Mouse (Mus musculus) gastrocnemius, adult 2 months (tissue): ENCODE measurements around the gene Ets1. TPM values are rescaled to one million over a fixed set of nuclear protein-coding genes. Genes with fewer than 3 reads are reported as not detected.
A peak's percentile ranks its signal among the peaks of the same experiment; 100 is the strongest.

ENCODE experiments used
- DNase-seq: peaks from one replicate; pipeline ENCODE4 v3.0.0; 2022
- H3K27ac ChIP-seq: fragments of 200-600 bp; 2 replicates; pipeline ENCODE4 v1.8.1; 2022; ENCODE audit warnings: mild to moderate bottlenecking
- H3K4me3 ChIP-seq: fragments of 200-600 bp; 2 replicates; pipeline ENCODE4 v1.8.1; 2022; ENCODE audit warnings: mild to moderate bottlenecking, moderate library complexity
- CTCF ChIP-seq: fragments of 200-600 bp; IDR thresholded peaks from 2 replicates; pipeline ENCODE4 v1.8.1; 2022; ENCODE audit warnings: antibody characterized with exemption, mild to moderate bottlenecking, moderate library complexity
- intact Hi-C: fragments of 180-260 bp; cut with DNase I; formaldehyde crosslinking; loops from one replicate; pipeline ENCODE4 v1.15.1; 2025
- total RNA-seq, 2 experiments: library from RNA; stranded (reverse); gene quantifications; 2 replicates each; pipeline ENCODE4 v1.2.3; 2021

Ets1 gene
- total RNA-seq, 2 experiments from 2014 or later: 11.6 to 11.7 TPM

DNA sequence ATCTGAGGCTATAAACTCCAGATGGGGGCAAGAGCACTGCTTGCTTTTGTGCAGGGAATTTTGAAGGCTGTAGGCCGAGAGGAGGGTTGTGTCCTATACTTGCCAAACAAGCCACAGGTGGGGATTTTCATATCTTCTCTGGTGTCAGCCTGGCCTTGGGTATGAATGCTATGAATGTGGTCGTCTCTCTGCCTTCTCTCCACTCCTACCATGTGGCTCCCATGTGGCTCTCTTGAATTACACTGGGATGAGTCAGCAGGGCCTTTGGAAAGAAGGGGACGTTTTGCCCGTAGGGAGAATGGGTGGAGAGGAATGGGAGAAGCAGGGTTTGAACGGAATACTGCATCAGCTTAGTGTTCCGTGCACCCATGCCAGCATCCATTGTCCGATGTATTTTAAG lies 78.5 kb downstream of the Ets1 start:
- DNase-seq: no peak
- TF ChIP-seq CTCF: no peak
- peak overlapping the region; percentile 73 for H3K27ac ChIP-seq
- intact Hi-C loops: no loop called here
- H3K4me3 ChIP-seq: peak overlapping the region; percentile 7; the same call in 1 of the 2 replicates

DNA sequence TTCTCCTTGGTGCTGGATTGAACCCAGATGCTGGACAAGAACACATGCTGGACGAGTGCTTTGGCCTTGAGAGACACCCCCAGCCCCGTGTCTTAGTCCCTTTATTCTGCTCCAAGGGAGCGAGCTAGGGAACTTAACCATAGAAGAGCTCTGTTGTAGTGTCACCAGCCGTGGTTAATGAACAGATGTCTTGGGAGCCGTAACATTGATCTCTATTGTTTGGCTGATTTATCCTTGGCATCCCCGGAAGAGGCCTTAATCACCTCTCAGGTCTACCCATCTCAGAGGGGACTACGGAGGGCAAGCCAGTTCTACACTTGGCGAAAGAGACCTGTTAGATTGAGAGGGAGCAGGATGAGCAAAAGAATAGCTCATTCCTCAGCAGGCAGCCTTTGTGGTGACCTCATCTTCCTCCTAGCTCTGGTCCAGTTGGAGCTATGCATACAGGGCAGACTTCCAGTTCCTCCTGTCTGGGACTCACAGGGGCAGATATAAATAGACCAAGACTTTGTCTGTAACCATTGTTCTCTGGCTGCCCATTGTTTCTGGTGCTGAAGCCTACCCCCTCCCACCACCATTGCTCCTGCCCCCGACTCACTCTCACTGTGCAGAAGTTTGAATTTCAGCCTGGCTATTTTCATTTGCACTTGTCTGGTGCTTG lies 79.9 kb downstream of the Ets1 start:
- peak overlapping the region; percentile 39 for H3K4me3 ChIP-seq
- no peak for TF ChIP-seq CTCF
- peak overlapping the region; percentile 73 for H3K27ac ChIP-seq
- peak; percentile 70 for DNase-seq
- intact Hi-C loops: no loop called here

DNA sequence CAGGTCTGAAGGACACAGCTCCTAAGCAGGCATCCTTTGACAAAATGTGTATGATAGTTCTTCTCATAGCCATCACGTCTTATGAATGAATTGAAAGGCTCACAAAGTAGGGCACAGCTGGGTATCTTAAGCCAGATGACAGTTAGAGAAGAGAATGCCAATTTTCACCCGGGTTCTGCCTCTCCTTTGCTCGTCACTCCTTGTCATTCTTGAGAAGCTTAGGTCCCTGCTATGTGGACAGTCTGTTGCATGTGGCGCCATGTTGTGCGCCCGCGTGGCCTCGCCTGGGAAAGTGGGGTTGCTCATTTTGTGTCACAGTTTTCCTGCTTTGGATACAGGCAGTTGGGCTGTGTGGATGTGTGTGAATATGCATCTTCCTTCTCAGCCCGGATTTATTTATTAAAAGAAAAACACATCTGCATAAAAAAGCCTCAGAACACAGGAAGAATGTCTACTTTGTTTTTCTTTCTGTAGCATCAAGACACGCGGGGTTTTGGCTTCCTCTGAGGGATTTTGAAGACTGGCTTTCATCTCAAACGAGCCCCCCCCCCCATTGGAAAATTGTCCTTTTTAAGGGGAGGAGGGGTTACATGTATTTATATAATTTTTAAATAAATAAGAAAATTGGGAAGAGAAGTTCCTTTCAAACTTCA lies 81.4 kb downstream of the Ets1 start:
- TF ChIP-seq CTCF: no peak
- intact Hi-C loops: no loop called here
- no peak for DNase-seq
- Histone ChIP-seq H3K4me3 (no peak overlapping the region; the same call in 1 of the 2 replicates), H3K27ac (peak overlapping the region; percentile 73)

DNA sequence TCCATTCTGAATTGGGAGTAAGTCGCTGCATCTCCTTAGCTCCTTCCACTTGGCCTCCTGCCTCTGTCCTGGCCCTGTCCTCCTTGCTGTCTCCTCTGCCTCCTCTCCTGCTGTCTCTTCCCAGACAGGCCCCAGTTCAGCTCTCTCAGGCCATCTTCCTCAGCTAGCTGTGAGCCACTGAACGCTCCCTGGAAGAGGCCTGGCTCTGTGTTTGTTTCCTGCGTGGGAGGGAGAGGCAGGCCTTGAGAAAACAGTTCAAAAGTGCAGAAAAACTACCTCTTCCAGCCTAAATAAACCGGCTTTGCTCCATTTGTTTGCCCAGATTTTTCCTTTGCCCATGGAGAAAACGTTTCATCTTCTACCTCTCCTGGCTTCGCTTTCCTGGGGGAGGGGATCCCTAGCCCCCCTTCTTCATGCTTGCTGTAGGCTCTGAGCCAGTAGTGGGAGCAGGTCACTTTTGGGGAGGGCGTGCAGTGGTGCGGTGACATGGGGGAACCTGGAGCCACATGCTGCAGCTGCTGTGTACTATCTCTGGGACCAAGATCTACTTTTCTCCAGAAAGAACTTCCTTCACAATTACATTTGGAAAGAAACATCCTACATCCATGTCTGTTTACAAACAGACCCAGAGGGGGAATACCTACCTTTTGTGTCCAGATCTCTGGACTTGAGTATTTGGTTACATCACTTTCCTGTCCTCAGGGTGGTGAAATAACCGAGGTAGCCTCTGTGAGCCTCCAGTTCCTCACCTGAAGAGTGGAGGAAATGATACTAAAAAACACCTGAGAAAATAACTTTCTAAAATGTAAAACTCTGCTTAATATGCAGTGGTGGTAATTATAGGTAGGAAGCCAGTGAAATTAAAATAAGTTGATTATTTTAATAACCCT lies 82.2 kb downstream of the Ets1 start:
- TF ChIP-seq CTCF: no peak
- no peak for DNase-seq
- intact Hi-C loops: no loop called here
- Histone ChIP-seq H3K27ac (peak overlapping the region; percentile 73), H3K4me3 (peak overlapping the region; percentile 22; the same call in 1 of the 2 replicates)

DNA sequence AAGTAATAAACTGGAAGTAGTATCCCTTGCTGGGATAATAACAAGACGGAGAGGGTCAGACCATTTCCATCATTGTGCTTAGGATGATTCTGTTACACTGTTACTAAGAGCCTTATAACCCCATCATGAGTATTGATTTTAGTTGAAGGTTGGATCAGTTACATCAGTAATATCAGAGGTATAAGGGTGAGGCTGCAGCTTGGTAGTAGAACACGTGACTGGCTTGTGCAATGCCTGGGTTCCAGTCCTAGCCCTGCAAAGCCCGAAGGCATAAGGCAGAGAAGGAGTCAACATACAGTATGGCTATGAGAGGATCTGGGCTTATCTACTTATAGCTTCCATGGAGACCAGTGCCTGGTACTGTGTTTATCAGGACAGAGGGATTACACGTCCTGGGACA lies 82.8 kb downstream of the Ets1 start:
- no peak for TF ChIP-seq CTCF
- peak overlapping the region; percentile 73 for H3K27ac ChIP-seq
- DNase-seq: no peak
- intact Hi-C loops: no loop called here
- no peak overlapping the region for H3K4me3 ChIP-seq

DNA sequence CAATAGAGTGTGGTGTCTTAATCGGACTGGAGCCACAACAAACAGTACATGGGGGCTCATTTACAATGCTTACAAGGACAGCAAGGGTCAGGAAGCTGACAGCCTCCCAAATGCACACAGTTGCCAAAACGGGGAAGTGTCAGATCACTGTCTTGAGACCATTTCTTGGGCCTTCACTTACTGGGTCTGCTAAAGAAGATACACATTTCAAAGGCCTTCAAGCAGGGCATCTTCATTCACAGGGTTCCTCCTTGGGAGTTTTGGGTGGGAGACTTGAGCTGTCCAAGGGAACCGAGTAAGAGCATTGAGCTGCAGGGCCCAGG lies 83.9 kb downstream of the Ets1 start:
- intact Hi-C loops: no loop called here
- no peak for TF ChIP-seq CTCF
- no peak for DNase-seq
- Histone ChIP-seq H3K27ac (peak overlapping the region; percentile 70), H3K4me3 (peak overlapping the region; percentile 50)

DNA sequence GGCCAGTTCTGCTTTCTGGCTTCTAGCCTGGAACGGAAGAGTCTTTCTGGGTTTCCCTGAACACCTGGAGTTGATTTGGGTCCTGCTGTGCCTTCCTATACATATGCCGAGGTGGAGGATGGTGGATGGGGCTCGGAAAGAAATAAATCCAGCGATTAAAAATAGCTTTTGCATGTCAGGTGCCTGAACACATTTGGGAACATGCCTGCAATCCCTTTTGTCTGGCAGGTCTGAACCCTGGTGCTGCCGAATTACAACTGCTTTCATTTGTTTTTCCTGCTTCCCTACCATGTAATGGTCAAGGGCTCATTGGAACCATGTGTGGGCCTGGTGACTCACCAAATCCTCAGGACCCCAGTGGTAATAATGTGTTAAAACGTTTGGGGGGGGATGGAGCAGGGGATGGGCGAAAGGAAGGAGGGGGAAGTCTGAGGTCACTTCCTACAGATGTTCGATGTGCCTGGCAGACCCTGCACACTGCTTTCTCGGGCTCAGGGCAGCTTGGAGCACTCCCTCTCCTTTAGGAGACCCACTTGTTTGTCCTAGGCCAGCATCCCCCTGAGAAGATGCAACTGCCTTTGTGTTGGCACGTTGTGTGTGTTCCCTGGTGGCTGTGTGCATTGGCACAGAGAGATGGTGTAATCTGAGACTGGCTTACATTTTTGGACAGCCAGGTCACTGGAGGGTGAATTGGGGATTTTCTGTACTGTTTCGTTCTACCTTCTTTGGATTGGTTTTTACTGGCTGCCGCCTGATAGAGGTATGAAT lies 84.4 kb downstream of the Ets1 start:
- no peak for TF ChIP-seq CTCF
- Histone ChIP-seq H3K4me3 (peak overlapping the region; percentile 50), H3K27ac (peak overlapping the region; percentile 70)
- peak; percentile 34 for DNase-seq
- intact Hi-C loops: no loop called here

DNA sequence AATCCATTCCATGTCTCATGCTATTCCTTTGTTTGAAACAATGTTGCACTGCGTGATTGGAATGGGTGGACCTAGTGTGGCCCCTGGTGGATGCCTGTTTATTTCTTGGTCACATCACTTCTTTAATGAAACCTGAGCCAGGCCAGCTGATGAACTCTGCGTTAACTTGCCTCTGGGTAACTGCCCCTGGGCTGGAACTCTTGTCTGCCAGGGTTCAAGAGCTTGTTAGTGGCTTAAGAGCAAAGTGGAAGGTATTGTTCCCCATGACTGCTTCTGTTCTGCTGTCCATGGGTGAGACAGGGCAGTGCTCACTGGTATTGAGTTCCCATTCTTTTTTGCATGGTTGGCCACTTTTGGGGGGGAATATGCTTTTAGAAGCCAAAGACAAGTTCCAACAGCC lies 85.1 kb downstream of the Ets1 start:
- intact Hi-C loops: no loop called here
- no peak for DNase-seq

DNA sequence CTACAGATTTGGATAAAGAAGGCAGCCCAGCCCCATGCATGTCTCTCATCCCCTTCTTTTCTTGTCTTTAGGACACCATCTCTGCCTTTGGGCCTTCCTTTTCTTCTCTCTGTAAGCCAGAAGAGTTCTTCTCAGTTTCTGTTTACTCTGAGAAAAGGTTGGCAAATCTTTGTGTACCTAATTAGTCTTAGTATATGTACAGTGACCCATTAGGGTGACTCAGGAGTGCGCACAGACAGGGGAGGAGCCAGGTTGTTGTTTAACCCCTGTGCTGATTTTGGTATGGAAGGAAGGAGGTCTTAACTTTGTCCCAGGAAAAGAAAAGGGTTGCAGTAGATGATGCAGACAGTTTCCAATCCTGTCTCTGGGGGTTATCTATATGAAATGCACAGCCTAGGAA lies 86.2 kb downstream of the Ets1 start:
- H3K27ac ChIP-seq: peak overlapping the region; percentile 35
- no peak overlapping the region for H3K4me3 ChIP-seq
- intact Hi-C loops: no loop called here
- no peak for TF ChIP-seq CTCF
- DNase-seq: no peak

More for the DNA sequence above, 85.1 kb downstream of the Ets1 start:
- Histone ChIP-seq H3K4me3 (peak overlapping the region; percentile 38), H3K27ac (peak overlapping the region; percentile 70)
- TF ChIP-seq CTCF: peak; percentile 5; the same call in 1 of the 2 replicates

DNA sequence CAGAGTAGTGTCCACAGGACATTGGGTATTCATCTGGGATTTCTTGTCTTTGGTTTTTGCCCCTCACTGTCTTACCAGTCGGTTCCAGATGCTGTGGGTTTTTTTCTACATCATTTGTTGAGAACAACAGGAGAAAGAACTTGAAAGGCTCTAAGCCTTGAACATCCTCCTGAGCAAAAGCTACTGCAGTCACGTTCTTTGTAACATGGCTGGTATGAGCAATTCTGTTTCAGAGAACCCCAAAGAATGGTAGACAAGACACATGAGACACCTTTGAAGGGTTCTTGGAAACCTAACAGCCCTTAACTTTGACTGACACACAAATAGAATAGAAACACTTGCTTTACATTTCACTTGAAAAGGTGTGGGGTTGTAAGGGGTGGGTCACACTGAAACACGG lies 86.9 kb downstream of the Ets1 start:
- no peak overlapping the region for H3K27ac ChIP-seq
- TF ChIP-seq CTCF: no peak
- intact Hi-C loops: no loop called here
- DNase-seq: no peak
- H3K4me3 ChIP-seq: no peak overlapping the region

DNA sequence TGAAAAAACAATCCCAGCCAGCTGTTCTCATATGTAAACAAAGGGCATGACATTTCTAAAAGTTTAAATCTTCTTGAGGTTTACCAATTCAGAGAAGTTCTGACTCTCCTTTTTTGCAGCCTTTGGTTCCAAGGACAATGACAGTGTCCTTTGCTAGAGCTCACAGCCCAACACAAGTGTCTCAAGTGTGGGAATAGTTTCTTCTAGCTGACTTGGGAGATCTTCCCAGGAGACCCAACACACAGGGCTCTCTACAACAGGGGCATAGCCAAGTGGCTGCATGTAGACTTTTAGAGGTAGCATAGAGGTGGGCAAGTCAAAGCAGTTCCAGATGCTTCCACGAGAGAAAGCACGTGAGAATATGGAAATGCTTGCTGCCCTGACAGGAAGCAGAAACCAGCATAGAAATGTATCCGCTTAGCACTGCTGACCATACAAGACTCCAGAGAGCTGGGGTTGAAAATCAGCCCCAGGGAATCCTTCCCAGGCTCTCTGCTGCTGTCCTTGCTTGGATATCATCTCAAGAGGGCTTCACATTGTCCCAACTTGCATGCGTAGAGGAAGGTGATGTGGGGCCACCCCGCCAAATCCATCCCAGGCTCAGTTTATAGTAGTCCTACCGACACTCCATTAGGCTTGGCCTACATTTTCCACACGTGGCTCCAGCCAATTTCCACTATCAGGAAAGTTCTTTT lies 88.3 kb downstream of the Ets1 start:
- intact Hi-C loops: no loop called here
- Histone ChIP-seq H3K27ac (0 out of 2 replicates have a peak overlapping the region, but pooled peaks have one; percentile 6), H3K4me3 (no peak overlapping the region)
- no peak for DNase-seq
- TF ChIP-seq CTCF: no peak

DNA sequence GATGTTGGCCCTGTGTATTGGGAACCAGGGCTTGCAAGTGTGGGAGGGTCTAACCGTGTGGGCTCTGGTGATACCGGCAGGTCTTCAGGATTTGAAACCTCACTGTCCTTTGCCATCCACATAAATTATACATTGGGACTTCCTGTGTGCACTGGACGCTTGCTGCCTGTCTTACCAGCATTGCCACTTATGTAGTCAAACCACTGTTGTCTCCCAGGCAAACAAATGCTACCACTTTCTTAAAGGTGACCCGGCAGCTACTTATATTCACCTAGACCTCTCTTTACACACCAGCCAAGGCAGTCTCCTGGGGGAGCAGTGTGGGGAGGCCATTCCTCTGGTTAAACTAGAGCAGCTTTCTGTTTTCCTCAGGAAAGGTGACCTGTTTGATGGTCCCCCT lies 89.9 kb downstream of the Ets1 start:
- no peak for DNase-seq
- no peak for TF ChIP-seq CTCF
- Histone ChIP-seq H3K27ac (peak overlapping the region; percentile 13; the same call in 1 of the 2 replicates), H3K4me3 (no peak overlapping the region)
- intact Hi-C loops: no loop called here
